Mouse (Mus musculus): ENCODE data around the gene Fam160a1. TPM values are rescaled to one million over a fixed set of nuclear protein-coding genes. Genes with fewer than 3 reads are reported as not detected.

The Fam160a1 gene
- polyA plus RNA-seq, 1 experiment from 2014 or later = 6.1 TPM

Other genes with a start within 250 kb of the Fam160a1 start
- 25.9 and 29.5 TPM in 2 replicates for gene Gatb, start 243.2 kb downstream of the Fam160a1 start, polyA plus RNA-seq (2015; fragmentation: Nextera tagmentation; extraction: Ambion mirVana)
- gene Glt28d2, start 70.2 kb upstream of the Fam160a1 start, polyA plus RNA-seq (2015; fragmentation: Nextera tagmentation; extraction: Ambion mirVana) = 3.0 and 3.7 TPM in 2 replicates
- 8.7 and 13.4 TPM in 2 replicates for gene Gm37240, start 70.2 kb upstream of the Fam160a1 start, polyA plus RNA-seq (2015; fragmentation: Nextera tagmentation; extraction: Ambion mirVana)
- gene Sh3d19, start 153.8 kb upstream of the Fam160a1 start, polyA plus RNA-seq (2015; fragmentation: Nextera tagmentation; extraction: Ambion mirVana) = 27.4 and 28.5 TPM in 2 replicates
- gene Prss48, start 185.2 kb upstream of the Fam160a1 start, polyA plus RNA-seq (2015; fragmentation: Nextera tagmentation; extraction: Ambion mirVana) = 0.19 and 0.27 TPM in 2 replicates